Mouse (Mus musculus): ENCODE measurements at regions not wholly inside any gene's neighbourhood (a gene's known extent, or its start where the extent isn't known, plus 50 kb on each side); places are given as distances from the start of the nearest gene placed in this dataset.

- no peak for ATAC-seq (ENCODE audit: insufficient number of reproducible peaks, insufficient read depth, low FRiP score, low read depth)
- H3K4me3 ChIP-seq (ENCODE audit: low read depth, low read length) = no peak overlapping the region
- 78% methylated on average over 2 of the region's 2 CpGs for WGBS
- H3K9ac ChIP-seq (replicated peaks; ENCODE audit: low read depth, low read length) = no peak overlapping the region
- no peak overlapping the region for H3K27ac ChIP-seq (ENCODE audit: low read length)
- no peaks in the 10 kb centered on the region for H3K27me3 ChIP-seq (ENCODE audit: control insufficient read depth, insufficient read depth, low read length)
- H3K9me3 ChIP-seq (ENCODE audit: control insufficient read depth, low read depth, low read length) = no peaks in the 10 kb centered on the region
- no peaks in the 10 kb centered on the region for H3K4me1 ChIP-seq (ENCODE audit: control insufficient read depth, insufficient read depth, low read length)
- H3K36me3 ChIP-seq (ENCODE audit: control insufficient read depth, insufficient read depth, low read length) = no peaks in the 10 kb centered on the region
- H3K4me2 ChIP-seq (replicated peaks; ENCODE audit: low read depth, low read length) = no peak overlapping the region
These were observed 182.1 kb downstream of the Ifng start for GRCm38 (mm10) chr10:118622916-118623315.

GRCm38 (mm10) chr10:118624368-118624767 lies 183.5 kb downstream of the Ifng start:
- Histone ChIP-seq H3K9ac (replicated peaks; ENCODE audit: low read depth, low read length) (no peak overlapping the region), H3K4me1 (ENCODE audit: control insufficient read depth, insufficient read depth, low read length) (no peaks in the 10 kb centered on the region), H3K36me3 (ENCODE audit: control insufficient read depth, insufficient read depth, low read length) (no peaks in the 10 kb centered on the region), H3K4me2 (replicated peaks; ENCODE audit: low read depth, low read length) (no peak overlapping the region), H3K27ac (ENCODE audit: low read length) (no peak overlapping the region), H3K27me3 (ENCODE audit: control insufficient read depth, insufficient read depth, low read length) (no peaks in the 10 kb centered on the region), H3K4me3 (ENCODE audit: low read depth, low read length) (no peak overlapping the region), H3K9me3 (ENCODE audit: control insufficient read depth, low read depth, low read length) (no peaks in the 10 kb centered on the region)
- no peak for ATAC-seq (ENCODE audit: insufficient number of reproducible peaks, insufficient read depth, low FRiP score, low read depth)
- 75% methylated on average over 7 of the region's 7 CpGs for WGBS

GRCm38 (mm10) chr10:118628000-118628399 lies 187.2 kb downstream of the Ifng start:
- Histone ChIP-seq H3K9ac (replicated peaks; ENCODE audit: low read depth, low read length) (no peak overlapping the region), H3K4me2 (replicated peaks; ENCODE audit: low read depth, low read length) (no peak overlapping the region), H3K27me3 (ENCODE audit: control insufficient read depth, insufficient read depth, low read length) (no peaks in the 10 kb centered on the region), H3K4me3 (ENCODE audit: low read depth, low read length) (no peak overlapping the region), H3K4me1 (ENCODE audit: control insufficient read depth, insufficient read depth, low read length) (no peaks in the 10 kb centered on the region), H3K36me3 (ENCODE audit: control insufficient read depth, insufficient read depth, low read length) (no peaks in the 10 kb centered on the region), H3K27ac (ENCODE audit: low read length) (no peak overlapping the region), H3K9me3 (ENCODE audit: control insufficient read depth, low read depth, low read length) (no peaks in the 10 kb centered on the region)
- ATAC-seq (ENCODE audit: insufficient number of reproducible peaks, insufficient read depth, low FRiP score, low read depth) = no peak
- 85% methylated on average over 6 of the region's 6 CpGs for WGBS

- Histone ChIP-seq H3K36me3 (ENCODE audit: control insufficient read depth, insufficient read depth, low read length) (no peaks in the 10 kb centered on the region), H3K4me2 (replicated peaks; ENCODE audit: low read depth, low read length) (no peak overlapping the region), H3K4me3 (ENCODE audit: low read depth, low read length) (no peak overlapping the region), H3K27ac (ENCODE audit: low read length) (no peak overlapping the region), H3K27me3 (ENCODE audit: control insufficient read depth, insufficient read depth, low read length) (no peaks in the 10 kb centered on the region), H3K9ac (replicated peaks; ENCODE audit: low read depth, low read length) (no peak overlapping the region), H3K9me3 (ENCODE audit: control insufficient read depth, low read depth, low read length) (no peaks in the 10 kb centered on the region), H3K4me1 (ENCODE audit: control insufficient read depth, insufficient read depth, low read length) (no peaks in the 10 kb centered on the region)
- 89% methylated on average over 22 of the region's 22 CpGs for WGBS
- no peak for ATAC-seq (ENCODE audit: insufficient number of reproducible peaks, insufficient read depth, low FRiP score, low read depth)
These were observed 188.7 kb downstream of the Ifng start for GRCm38 (mm10) chr10:118629360-118630040.

GRCm38 (mm10) chr10:118631786-118632185 lies 190.9 kb downstream of the Ifng start:
- no peak overlapping the region for H3K4me2 ChIP-seq (replicated peaks; ENCODE audit: low read depth, low read length)
- no peaks in the 10 kb centered on the region for H3K9me3 ChIP-seq (ENCODE audit: control insufficient read depth, low read depth, low read length)
- no peaks in the 10 kb centered on the region for H3K4me1 ChIP-seq (ENCODE audit: control insufficient read depth, insufficient read depth, low read length)
- H3K9ac ChIP-seq (replicated peaks; ENCODE audit: low read depth, low read length) = no peak overlapping the region
- no peaks in the 10 kb centered on the region for H3K27me3 ChIP-seq (ENCODE audit: control insufficient read depth, insufficient read depth, low read length)
- no peak for ATAC-seq (ENCODE audit: insufficient number of reproducible peaks, insufficient read depth, low FRiP score, low read depth)
- H3K27ac ChIP-seq (ENCODE audit: low read length) = no peak overlapping the region
- H3K36me3 ChIP-seq (ENCODE audit: control insufficient read depth, insufficient read depth, low read length) = no peaks in the 10 kb centered on the region
- H3K4me3 ChIP-seq (ENCODE audit: low read depth, low read length) = no peak overlapping the region
- 84% methylated on average over 1 of the region's 1 CpGs for WGBS

GRCm38 (mm10) chr10:118632187-118632586 lies 191.3 kb downstream of the Ifng start:
- H3K9me3 ChIP-seq (ENCODE audit: control insufficient read depth, low read depth, low read length) = no peaks in the 10 kb centered on the region
- no peaks in the 10 kb centered on the region for H3K36me3 ChIP-seq (ENCODE audit: control insufficient read depth, insufficient read depth, low read length)
- no peak overlapping the region for H3K4me2 ChIP-seq (replicated peaks; ENCODE audit: low read depth, low read length)
- ATAC-seq (ENCODE audit: insufficient number of reproducible peaks, insufficient read depth, low FRiP score, low read depth) = no peak
- no peaks in the 10 kb centered on the region for H3K4me1 ChIP-seq (ENCODE audit: control insufficient read depth, insufficient read depth, low read length)
- H3K4me3 ChIP-seq (ENCODE audit: low read depth, low read length) = no peak overlapping the region
- H3K27me3 ChIP-seq (ENCODE audit: control insufficient read depth, insufficient read depth, low read length) = no peaks in the 10 kb centered on the region
- no peak overlapping the region for H3K9ac ChIP-seq (replicated peaks; ENCODE audit: low read depth, low read length)
- H3K27ac ChIP-seq (ENCODE audit: low read length) = no peak overlapping the region
- whole genome bisulfite sequencing = 55% methylated on average over 5 of the region's 5 CpGs

- no peak overlapping the region for H3K9ac ChIP-seq (replicated peaks; ENCODE audit: low read depth, low read length)
- 46% methylated on average over 7 of the region's 7 CpGs for WGBS
These were observed 192.6 kb downstream of the Ifng start for GRCm38 (mm10) chr10:118633429-118633828.

GRCm38 (mm10) chr10:118639097-118639496 lies 198.3 kb downstream of the Ifng start:
- ATAC-seq (ENCODE audit: insufficient number of reproducible peaks, insufficient read depth, low FRiP score, low read depth) = no peak
- Histone ChIP-seq H3K4me2 (replicated peaks; ENCODE audit: low read depth, low read length) (no peak overlapping the region), H3K4me3 (ENCODE audit: low read depth, low read length) (no peak overlapping the region), H3K9me3 (ENCODE audit: control insufficient read depth, low read depth, low read length) (no peaks in the 10 kb centered on the region), H3K27me3 (ENCODE audit: control insufficient read depth, insufficient read depth, low read length) (no peaks in the 10 kb centered on the region), H3K9ac (replicated peaks; ENCODE audit: low read depth, low read length) (no peak overlapping the region), H3K36me3 (ENCODE audit: control insufficient read depth, insufficient read depth, low read length) (no peaks in the 10 kb centered on the region), H3K27ac (ENCODE audit: low read length) (no peak overlapping the region), H3K4me1 (ENCODE audit: control insufficient read depth, insufficient read depth, low read length) (no peaks in the 10 kb centered on the region)
- 81% methylated on average over 4 of the region's 4 CpGs for WGBS

More at GRCm38 (mm10) chr10:118633429-118633828, 192.6 kb downstream of the Ifng start:
- Histone ChIP-seq H3K36me3 (ENCODE audit: control insufficient read depth, insufficient read depth, low read length) (no peaks in the 10 kb centered on the region), H3K27me3 (ENCODE audit: control insufficient read depth, insufficient read depth, low read length) (no peaks in the 10 kb centered on the region), H3K4me1 (ENCODE audit: control insufficient read depth, insufficient read depth, low read length) (no peaks in the 10 kb centered on the region), H3K27ac (ENCODE audit: low read length) (no peak overlapping the region), H3K4me2 (replicated peaks; ENCODE audit: low read depth, low read length) (no peak overlapping the region), H3K9me3 (ENCODE audit: control insufficient read depth, low read depth, low read length) (no peaks in the 10 kb centered on the region), H3K4me3 (ENCODE audit: low read depth, low read length) (no peak overlapping the region)
- no peak for ATAC-seq (ENCODE audit: insufficient number of reproducible peaks, insufficient read depth, low FRiP score, low read depth)
